Mouse (Mus musculus) testis, adult 2 months (tissue): Measurements from ENCODE around the gene Vmn1r209.
"Not testable (repeated sequence)": the region's sequence is repeated elsewhere in the genome, so short reads cannot be mapped to it uniquely, and the experiment has no call there.

Experiments used
- CTCF ChIP-seq: fragments of 200-500 bp; IDR thresholded peaks from 2 replicates; pipeline ENCODE4 v1.5.1; 2012; ENCODE audit warnings: low read depth, mild to moderate bottlenecking, inconsistent platforms, low read length, moderate library complexity; ENCODE audit not compliant: control insufficient read depth, insufficient read depth, insufficient replicate concordance
- POLR2A ChIP-seq: fragments of 200-500 bp; IDR thresholded peaks from 2 replicates; pipeline ENCODE4 v1.6.1; 2012; ENCODE audit warnings: low read depth, mild to moderate bottlenecking, inconsistent platforms, low read length, moderate library complexity; ENCODE audit not compliant: control insufficient read depth

DNA sequence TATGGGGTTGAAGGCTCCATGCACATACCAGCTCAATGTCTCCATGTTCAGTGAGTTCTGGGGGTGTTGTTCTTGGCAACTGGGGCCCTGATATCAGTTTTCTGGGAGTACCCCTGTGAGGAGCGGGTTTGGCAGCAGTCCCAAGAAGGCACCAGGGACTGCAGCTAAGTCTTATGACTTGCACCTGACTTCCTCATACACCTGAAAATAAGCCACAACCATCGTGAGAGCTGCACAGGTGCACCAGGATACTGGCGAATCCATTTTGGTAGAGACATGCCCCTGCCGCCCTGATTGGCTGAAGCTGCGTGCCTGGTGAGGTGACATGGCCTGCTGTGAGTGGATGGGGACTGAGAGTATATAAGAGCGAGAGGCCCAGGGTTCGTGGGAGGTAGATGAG is 32.2 kb downstream of the Vmn1r209 start, which contains the start of gene Vmn1r208:
- not testable (repeated sequence) for TF ChIP-seq CTCF, POLR2A
